Mouse (Mus musculus) cerebellum, postnatal 10 days (tissue): ENCODE results near the gene Bst2.

Experiments
- DNase-seq, 2 experiments: peaks; one replicate each; pipeline ENCODE4 v3.0.0; 2021; ENCODE audit warnings: mixed read lengths in 2 of 2

Gene Bst2

GRCm38 (mm10) chr8:71558958-71559690 is 21.9 kb upstream of the Bst2 start:
- DNase-seq, result peak; percentile 49 to 53

GRCm38 (mm10) chr8:71558071-71558957 is 21.1 kb upstream of the Bst2 start, which contains the start of gene Tmem221:
Tmem221 (minus strand) TSS chr8:71558871.
- peak; percentile 30 to 31 for DNase-seq

- no peak for DNase-seq
Measured at GRCm38 (mm10) chr8:71554644-71555043, 17.4 kb upstream of the Bst2 start.

- no peak for DNase-seq
Measured at GRCm38 (mm10) chr8:71554001-71554400, 16.7 kb upstream of the Bst2 start.

- no peak for DNase-seq
Measured at GRCm38 (mm10) chr8:71552770-71553169, 15.5 kb upstream of the Bst2 start.

GRCm38 (mm10) chr8:71550754-71551153 is 13.5 kb upstream of the Bst2 start:
- no peak for DNase-seq

- DNase-seq, result no peak
Measured at GRCm38 (mm10) chr8:71547590-71547989, 10.3 kb upstream of the Bst2 start.

GRCm38 (mm10) chr8:71545053-71545452 is 7.8 kb upstream of the Bst2 start:
- DNase-seq, result no peak

GRCm38 (mm10) chr8:71543755-71544154 is 6.5 kb upstream of the Bst2 start:
- no peak for DNase-seq

- peak; percentile 96 to 98 for DNase-seq
Measured at GRCm38 (mm10) chr8:71542632-71543343, 5.5 kb upstream of the Bst2 start, which contains the start of gene Mvb12a. Mvb12a (plus strand) TSS chr8:71542922.

GRCm38 (mm10) chr8:71535663-71536062 is 1.6 kb downstream of the Bst2 start:
- DNase-seq, result no peak

- no peak for DNase-seq
Measured at GRCm38 (mm10) chr8:71534263-71534810, 2.9 kb downstream of the Bst2 start.

- DNase-seq, result peak; percentile 70 to 74
Measured at GRCm38 (mm10) chr8:71530735-71531467, 6.4 kb downstream of the Bst2 start.

- DNase-seq, result no peak
Measured at GRCm38 (mm10) chr8:71528362-71529073, 8.7 kb downstream of the Bst2 start.

- DNase-seq, result no peak
Measured at GRCm38 (mm10) chr8:71527162-71527870, 9.9 kb downstream of the Bst2 start.

GRCm38 (mm10) chr8:71526272-71526671 is 11.0 kb downstream of the Bst2 start:
- no peak for DNase-seq

GRCm38 (mm10) chr8:71525226-71526050 is 11.8 kb downstream of the Bst2 start, which contains the start of gene Ccdc194:
Ccdc194 (minus strand) TSS chr8:71525711.
- DNase-seq, result no peak

GRCm38 (mm10) chr8:71521634-71522033 is 15.6 kb downstream of the Bst2 start:
- DNase-seq, result peak; percentile 95 to 96

- peak; percentile 75 to 79 for DNase-seq
Measured at GRCm38 (mm10) chr8:71519037-71519825, 18.0 kb downstream of the Bst2 start.
